Mouse (Mus musculus) brain, embryonic 18.5 days (tissue): ENCODE results near the gene Zdhhc13.

Experiments
- DNase-seq: peaks from one replicate; pipeline ENCODE4 v3.0.0-alpha.2; 2012; ENCODE audit warnings: low read depth, low spot score

Zdhhc13 gene

GRCm38 (mm10) chr7:48788851-48789572 is at the start of gene Zdhhc13:
Gene Zdhhc13, plus strand, starts transcription at chr7:48789003.
- peak; percentile 77 for DNase-seq

GRCm38 (mm10) chr7:48749298-48750163 is 39.3 kb upstream of the Zdhhc13 start:
- peak; percentile 84 for DNase-seq

DNA sequence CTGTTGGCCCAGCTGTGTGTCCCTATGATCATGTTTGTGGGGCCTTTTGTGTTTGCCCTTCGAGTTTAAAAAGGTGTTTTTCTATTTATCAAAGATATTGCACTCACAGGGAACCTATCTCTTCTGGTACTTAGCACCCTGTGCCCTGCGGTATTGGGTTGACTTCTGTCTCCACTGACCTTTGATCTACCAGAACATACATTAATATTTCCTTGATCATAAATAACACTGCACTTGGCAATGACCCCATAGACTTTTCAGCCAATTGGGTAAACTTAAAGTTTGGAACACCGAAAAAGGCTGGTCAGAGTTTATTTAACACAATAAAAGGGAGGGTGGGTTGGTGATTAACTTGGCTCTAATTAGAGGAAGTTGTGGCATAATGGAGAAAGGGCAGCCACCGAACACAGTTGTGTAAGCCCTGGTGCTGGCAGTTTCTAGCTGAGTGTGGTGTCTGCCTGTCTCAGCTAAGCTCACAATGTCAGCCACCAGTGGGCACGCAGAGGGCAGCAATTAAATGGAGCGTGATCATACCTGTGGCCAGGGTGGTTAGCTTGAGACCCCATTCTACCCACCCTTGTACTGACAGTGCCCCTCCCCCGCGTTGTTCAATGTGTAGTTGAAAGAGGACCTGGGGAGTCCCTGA is 38.5 kb upstream of the Zdhhc13 start:
- no peak for DNase-seq

- no peak for DNase-seq
Measured at GRCm38 (mm10) chr7:48751222-48751621, 37.6 kb upstream of the Zdhhc13 start.

- no peak for DNase-seq
Measured at GRCm38 (mm10) chr7:48754415-48754974, 34.3 kb upstream of the Zdhhc13 start.

DNA sequence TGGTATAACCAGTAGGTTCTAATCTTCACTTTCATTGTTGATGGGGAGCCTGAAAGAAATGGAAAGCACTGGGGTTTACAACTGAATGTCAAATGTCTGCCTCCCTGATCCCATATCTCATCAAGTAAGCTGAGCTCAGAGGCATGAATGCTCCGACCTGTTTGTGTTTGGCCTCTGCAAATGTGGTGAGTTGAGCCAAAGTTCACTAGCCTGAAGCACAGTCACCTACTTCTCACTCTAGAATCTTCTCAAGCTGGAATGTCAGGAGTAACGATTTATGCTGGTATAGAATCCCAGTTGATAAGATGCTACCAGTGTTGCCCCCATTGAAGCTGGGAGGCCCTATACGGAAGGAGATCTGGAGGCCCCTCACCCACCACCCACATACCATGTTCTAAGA is 33.0 kb upstream of the Zdhhc13 start:
- DNase-seq: no peak

DNA sequence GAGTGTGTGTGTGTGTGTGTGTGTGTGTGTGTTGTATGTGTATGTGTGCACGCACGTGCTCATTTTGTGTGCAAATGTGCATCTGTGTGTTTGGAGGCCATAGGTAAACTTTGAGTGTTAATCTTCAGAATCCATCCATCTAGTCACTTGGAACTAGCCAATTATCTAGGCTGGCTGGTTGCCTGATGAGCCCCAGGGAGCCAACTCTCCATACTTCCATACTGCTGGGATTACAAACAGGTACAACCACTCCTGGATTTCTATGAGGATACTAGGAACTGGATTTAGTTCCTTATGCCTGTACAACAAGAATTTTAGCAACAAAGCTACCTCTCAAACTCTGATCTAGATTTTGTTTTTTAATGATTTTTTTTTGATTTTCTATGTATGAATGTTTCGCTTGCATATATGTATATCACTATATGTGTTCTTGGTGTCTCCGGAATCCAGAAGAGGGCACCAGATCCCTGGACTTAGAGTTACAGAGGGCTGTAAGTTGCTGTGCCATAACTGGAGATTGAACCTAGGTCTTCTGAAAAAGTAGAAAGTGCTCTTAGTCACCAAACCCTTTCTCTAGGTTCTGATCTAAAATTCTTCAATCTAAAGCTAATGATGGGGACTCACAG is 32.4 kb upstream of the Zdhhc13 start:
- DNase-seq: no peak

DNA sequence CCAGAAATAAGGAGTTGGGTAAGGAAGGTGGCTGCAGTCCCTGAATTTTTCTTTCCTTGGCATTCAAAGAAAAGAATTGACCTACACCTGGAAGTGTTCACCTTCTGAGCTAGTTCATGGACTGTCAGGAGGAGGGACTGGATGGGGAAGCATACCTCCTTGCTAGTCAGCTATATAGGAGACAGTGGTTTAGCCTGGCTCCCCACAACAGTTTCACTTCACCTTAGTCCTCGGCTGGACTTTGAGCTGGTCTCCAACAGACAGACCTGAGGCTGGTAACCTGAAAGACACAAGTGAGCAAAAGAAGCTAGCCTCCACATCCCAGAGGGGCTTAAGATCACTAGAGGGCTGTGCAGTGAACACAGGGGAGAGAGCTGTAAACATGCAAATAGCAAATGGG is 30.7 kb upstream of the Zdhhc13 start:
- DNase-seq: no peak

GRCm38 (mm10) chr7:48760789-48761188 is 28.0 kb upstream of the Zdhhc13 start:
- no peak for DNase-seq

DNA sequence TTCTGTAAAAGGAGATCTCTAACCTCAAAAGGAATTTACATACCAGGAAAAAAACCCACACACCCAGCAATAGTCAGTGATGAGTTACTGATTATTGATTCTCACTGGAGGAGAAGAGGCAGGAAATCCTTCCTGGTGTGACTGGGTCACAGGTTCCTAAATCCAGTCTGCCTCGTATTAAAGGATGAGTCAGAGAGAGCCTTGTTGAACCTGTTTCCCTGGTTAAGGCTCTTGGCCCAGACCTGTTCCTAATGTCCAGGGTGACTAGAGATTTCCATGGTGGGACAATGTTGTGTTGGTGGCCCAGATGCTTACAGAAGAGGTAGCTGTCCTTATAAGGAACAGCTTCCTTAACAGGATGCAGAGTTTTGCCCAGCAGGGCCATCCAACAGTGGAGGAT is 26.5 kb upstream of the Zdhhc13 start:
- no peak for DNase-seq

- DNase-seq: no peak
Measured at GRCm38 (mm10) chr7:48762721-48763120, 26.1 kb upstream of the Zdhhc13 start.

- no peak for DNase-seq
Measured at GRCm38 (mm10) chr7:48765959-48766358, 22.8 kb upstream of the Zdhhc13 start.

DNA sequence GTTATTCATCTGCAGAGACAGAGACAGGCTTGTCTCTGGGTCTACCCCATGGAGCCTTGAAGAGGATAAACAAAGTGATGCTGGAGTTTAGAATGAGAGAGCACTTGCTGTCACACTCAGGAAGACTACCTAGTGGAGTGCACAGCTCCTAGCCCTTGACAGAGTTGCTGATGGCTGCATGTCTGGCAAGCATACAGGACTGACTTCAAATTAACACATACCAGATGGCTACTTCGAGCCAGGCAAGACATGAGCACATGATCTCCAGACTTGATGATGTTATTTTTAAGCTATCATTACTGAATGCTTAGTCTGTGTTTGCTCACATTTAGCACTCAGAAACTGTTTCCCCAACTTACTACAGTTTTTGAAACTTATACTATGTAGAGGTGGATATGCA is 19.1 kb upstream of the Zdhhc13 start:
- DNase-seq: no peak

DNA sequence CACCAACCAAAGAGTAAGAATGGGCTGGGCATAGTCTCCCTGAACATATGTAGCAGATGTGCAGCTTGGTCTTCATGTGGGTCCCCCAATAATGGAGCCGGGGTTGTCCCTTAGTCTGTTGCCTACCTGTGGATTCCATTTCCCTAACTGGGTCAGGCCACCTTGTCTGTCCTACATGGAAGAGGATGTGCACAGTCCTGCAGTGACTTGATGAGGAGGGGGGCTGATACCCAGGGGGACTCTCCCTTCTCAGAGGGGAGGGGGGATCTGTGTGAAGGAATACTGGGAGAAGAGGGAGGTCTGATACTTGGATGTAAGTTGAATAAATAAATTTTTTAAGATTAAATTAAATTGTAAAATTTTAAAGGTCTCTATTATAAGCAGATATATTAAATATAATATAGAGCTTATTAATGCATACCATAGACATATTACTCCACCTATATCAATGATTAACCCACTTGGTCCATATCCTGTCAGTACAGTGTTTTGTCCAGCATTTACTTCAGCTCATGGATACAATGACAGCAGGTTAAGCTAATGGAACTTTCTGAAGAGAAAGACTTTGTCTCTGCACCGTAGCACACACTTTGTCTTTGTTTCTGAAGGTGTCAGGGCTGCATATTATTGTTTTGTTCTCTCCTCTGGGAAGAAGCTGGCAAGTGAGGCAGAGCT is 16.6 kb upstream of the Zdhhc13 start:
- no peak for DNase-seq

DNA sequence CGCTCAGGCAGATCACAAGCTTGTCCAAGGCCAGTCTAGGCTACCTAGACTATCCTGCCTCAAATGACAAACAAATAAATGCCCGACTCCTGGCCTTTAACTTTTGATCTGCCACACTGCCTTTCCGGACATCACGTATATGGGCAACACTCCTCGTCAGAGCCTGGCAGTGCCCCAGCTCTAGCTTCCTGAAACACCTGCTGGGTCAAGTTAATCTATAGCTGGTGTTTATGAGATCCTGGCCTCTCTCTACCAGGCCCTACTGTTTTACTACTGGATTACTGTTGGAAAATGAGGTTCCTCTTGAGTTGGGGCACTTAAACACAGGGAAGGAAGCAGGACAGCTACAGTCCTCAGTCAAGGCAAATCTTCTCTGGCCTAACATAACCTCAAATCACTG is 15.5 kb upstream of the Zdhhc13 start:
- DNase-seq: no peak

- DNase-seq: no peak
Measured at GRCm38 (mm10) chr7:48774633-48775032, 14.2 kb upstream of the Zdhhc13 start.

DNA sequence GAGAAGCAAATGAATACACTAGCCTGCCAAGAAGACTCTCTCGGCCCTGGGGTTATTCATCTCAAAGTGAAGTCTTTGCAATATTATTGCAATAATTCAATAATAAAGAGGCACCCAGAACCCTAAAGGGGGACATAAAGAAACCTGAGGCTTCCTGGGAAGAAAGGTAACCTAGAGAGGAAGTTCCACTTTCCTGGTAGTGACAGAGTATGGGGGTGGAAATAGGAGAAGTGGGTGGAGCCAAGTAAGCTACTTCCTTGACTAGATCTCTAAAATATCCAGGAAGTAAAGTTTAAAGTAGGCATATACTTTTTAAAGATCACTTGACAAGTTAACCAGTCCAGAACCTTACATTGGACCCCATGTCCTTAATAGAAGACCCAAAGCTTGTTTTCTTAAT is 13.4 kb upstream of the Zdhhc13 start:
- no peak for DNase-seq

DNA sequence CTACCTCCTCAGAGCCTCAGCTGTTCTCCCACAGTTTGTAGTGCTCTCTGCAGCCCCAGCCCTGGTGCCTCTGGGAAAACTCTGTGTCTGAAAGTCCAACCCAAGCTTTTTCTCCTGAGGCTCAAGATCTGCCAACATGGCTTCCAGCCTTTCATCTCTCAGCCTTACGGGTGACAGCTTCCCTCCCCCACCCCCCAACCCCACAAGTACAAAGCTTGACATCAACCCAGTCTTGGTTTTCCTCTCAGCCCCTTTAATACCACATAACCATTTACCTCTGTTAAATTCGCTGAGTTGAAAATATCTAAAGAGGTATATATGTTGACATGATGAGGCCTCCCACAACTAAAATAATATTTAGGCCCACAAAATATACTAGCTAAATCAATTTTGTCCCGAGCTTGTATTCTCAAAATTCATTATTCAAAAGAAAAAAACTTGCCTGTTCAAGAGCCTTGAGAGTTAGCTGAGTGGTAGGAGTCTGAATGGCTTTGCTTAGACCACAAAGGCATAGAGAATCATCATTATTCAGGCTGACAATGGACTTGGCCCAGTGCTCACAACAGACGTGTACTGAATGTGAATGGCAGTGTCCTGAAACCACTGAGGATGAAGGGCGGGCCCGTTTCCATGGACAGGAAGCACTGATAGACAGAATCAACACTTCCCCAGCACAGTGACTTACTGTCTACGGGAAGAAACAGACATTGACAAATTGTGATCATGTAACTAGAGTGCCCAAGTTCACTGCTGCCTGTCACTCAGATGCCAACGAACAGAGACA is 10.9 kb upstream of the Zdhhc13 start:
- DNase-seq: no peak

DNA sequence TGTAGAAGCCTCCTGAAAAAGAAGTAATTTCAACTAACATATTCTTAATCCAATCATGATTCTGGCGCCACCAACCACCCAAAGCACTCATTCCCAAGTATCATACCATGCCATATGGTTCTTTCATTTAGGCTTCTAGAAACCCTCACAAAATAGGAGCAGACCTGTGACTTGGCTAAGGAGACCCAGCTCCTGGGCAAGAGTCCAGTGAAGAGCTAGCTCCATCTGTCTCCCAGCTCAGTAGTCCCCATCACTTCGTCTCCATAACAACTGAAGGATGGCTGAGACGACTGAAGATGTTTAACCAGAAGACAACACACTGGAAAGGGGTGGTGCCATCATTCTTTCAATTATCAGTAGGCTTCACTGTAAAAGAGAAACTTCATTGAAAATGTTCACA is 9.7 kb upstream of the Zdhhc13 start:
- peak; percentile 60 for DNase-seq

DNA sequence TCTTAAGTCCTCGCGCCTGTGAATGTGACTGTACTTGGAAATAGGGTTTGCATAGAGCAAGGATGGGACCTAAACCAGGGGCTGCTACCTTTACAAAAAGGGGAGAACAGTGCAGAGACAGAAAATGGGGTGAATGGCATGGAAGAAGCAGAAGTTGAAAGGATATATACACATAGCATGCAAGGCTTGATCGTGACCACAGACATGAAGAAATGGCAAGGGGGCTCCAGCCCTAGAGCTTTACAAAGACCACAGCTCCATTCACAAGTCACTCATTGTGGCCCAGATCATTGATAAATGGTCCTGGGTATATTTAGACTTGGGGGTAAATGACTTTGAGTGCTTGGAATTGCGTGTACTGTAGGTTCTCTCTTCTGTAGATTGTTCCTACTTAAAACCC is 6.4 kb upstream of the Zdhhc13 start:
- DNase-seq: no peak
